Mouse (Mus musculus): ENCODE results near the gene Zfp1. TPM values are rescaled to one million over a fixed set of nuclear protein-coding genes. Genes with fewer than 3 reads are reported as not detected.

The Zfp1 gene
- 28.8 and 29.2 TPM in 2 replicates for polyA plus RNA-seq (2015; fragmentation: Nextera tagmentation; extraction: Ambion mirVana)

- peak; percentile 99 for ATAC-seq
- Histone ChIP-seq H3K27ac (peak within 1 kb of the TSS; percentile 94), H3K4me3 (replicated peaks) (peak within 1 kb of the TSS; percentile 72), H3K27me3 (no peaks in the 10 kb centered on the region), H3K9me3 (no peaks in the 10 kb centered on the region), H3K9ac (replicated peaks) (peak within 1 kb of the TSS; percentile 87), H3K36me3 (no peaks in the 10 kb centered on the region), H3K4me2 (replicated peaks) (peak within 1 kb of the TSS; percentile 65), H3K4me1 (replicated peaks) (peaks cover 11% of the 10 kb centered on the region)
- WGBS, result under 1% methylated on average over 74 of the region's 75 CpGs
Measured at GRCm38 (mm10) chr8:111643264-111644141, at the start of gene Zfp1. Gene Zfp1 (plus strand): TSS chr8:111643401.

- Histone ChIP-seq H3K9me3 (no peaks in the 10 kb centered on the region), H3K9ac (replicated peaks) (no peak overlapping the region), H3K4me3 (replicated peaks) (no peak overlapping the region), H3K27me3 (no peaks in the 10 kb centered on the region), H3K27ac (no peak overlapping the region), H3K4me1 (replicated peaks) (peaks cover 54% of the 10 kb centered on the region), H3K36me3 (no peaks in the 10 kb centered on the region), H3K4me2 (replicated peaks) (no peak overlapping the region)
- no peak for ATAC-seq
- 83% methylated on average over 3 of the region's 3 CpGs for WGBS
Measured at GRCm38 (mm10) chr8:111594044-111594840, 49.0 kb upstream of the Zfp1 start.

GRCm38 (mm10) chr8:111594951-111595350 is 48.2 kb upstream of the Zfp1 start:
- H3K9me3 ChIP-seq, result no peaks in the 10 kb centered on the region
- no peak overlapping the region for H3K9ac ChIP-seq (replicated peaks)
- peaks cover 57% of the 10 kb centered on the region for H3K4me1 ChIP-seq (replicated peaks)
- no peak overlapping the region for H3K4me3 ChIP-seq (replicated peaks)
- H3K27me3 ChIP-seq, result no peaks in the 10 kb centered on the region
- no peak overlapping the region for H3K27ac ChIP-seq
- no peaks in the 10 kb centered on the region for H3K36me3 ChIP-seq
- 89% methylated on average over 2 of the region's 2 CpGs for WGBS
- H3K4me2 ChIP-seq (replicated peaks), result no peak overlapping the region
- ATAC-seq, result no peak

- Histone ChIP-seq H3K4me3 (replicated peaks) (no peak overlapping the region), H3K4me1 (replicated peaks) (peaks cover 57% of the 10 kb centered on the region), H3K9me3 (no peaks in the 10 kb centered on the region), H3K27ac (peak overlapping the region; percentile 35; the same call in 1 of the 2 replicates), H3K27me3 (no peaks in the 10 kb centered on the region), H3K36me3 (no peaks in the 10 kb centered on the region), H3K9ac (replicated peaks) (no peak overlapping the region), H3K4me2 (replicated peaks) (no peak overlapping the region)
- ATAC-seq, result no peak; the same call in 1 of the 2 replicates
- 88% methylated on average over 15 of the region's 15 CpGs for WGBS
Measured at GRCm38 (mm10) chr8:111595712-111596484, 47.3 kb upstream of the Zfp1 start.

- no peak for ATAC-seq
- Histone ChIP-seq H3K4me2 (replicated peaks) (no peak overlapping the region), H3K27ac (peak overlapping the region; percentile 35; the same call in 1 of the 2 replicates), H3K4me1 (replicated peaks) (peaks cover 57% of the 10 kb centered on the region), H3K36me3 (no peaks in the 10 kb centered on the region), H3K4me3 (replicated peaks) (no peak overlapping the region), H3K27me3 (no peaks in the 10 kb centered on the region), H3K9ac (replicated peaks) (no peak overlapping the region), H3K9me3 (no peaks in the 10 kb centered on the region)
- WGBS, result 73% methylated on average over 3 of the region's 3 CpGs
Measured at GRCm38 (mm10) chr8:111596485-111596821, 46.7 kb upstream of the Zfp1 start.

- peaks cover 56% of the 10 kb centered on the region for H3K4me1 ChIP-seq (replicated peaks)
- no peaks in the 10 kb centered on the region for H3K9me3 ChIP-seq
Measured at GRCm38 (mm10) chr8:111597310-111597709, 45.9 kb upstream of the Zfp1 start.

GRCm38 (mm10) chr8:111599707-111600444 is 43.3 kb upstream of the Zfp1 start:
- no peak overlapping the region for H3K4me2 ChIP-seq (replicated peaks)
- no peak overlapping the region for H3K27ac ChIP-seq
- H3K4me1 ChIP-seq (replicated peaks), result peaks cover 38% of the 10 kb centered on the region
- 84% methylated on average over 9 of the region's 9 CpGs for WGBS
- no peaks in the 10 kb centered on the region for H3K27me3 ChIP-seq
- H3K36me3 ChIP-seq, result no peaks in the 10 kb centered on the region
- no peak overlapping the region for H3K4me3 ChIP-seq (replicated peaks)
- ATAC-seq, result no peak
- no peaks in the 10 kb centered on the region for H3K9me3 ChIP-seq
- H3K9ac ChIP-seq (replicated peaks), result no peak overlapping the region

More at GRCm38 (mm10) chr8:111597310-111597709, 45.9 kb upstream of the Zfp1 start:
- H3K9ac ChIP-seq (replicated peaks), result no peak overlapping the region
- H3K27ac ChIP-seq, result no peak overlapping the region
- no peak overlapping the region for H3K4me2 ChIP-seq (replicated peaks)
- no peak overlapping the region for H3K4me3 ChIP-seq (replicated peaks)
- H3K27me3 ChIP-seq, result no peaks in the 10 kb centered on the region
- 76% methylated on average over 1 of the region's 1 CpGs for WGBS
- no peaks in the 10 kb centered on the region for H3K36me3 ChIP-seq
- ATAC-seq, result no peak

- Histone ChIP-seq H3K4me3 (replicated peaks) (no peak overlapping the region), H3K9ac (replicated peaks) (no peak overlapping the region), H3K27ac (no peak overlapping the region), H3K9me3 (no peaks in the 10 kb centered on the region), H3K27me3 (no peaks in the 10 kb centered on the region), H3K4me1 (replicated peaks) (peaks cover 18% of the 10 kb centered on the region), H3K4me2 (replicated peaks) (no peak overlapping the region), H3K36me3 (no peaks in the 10 kb centered on the region)
- 96% methylated on average over 4 of the region's 4 CpGs for WGBS
- ATAC-seq, result no peak
Measured at GRCm38 (mm10) chr8:111602050-111602449, 41.2 kb upstream of the Zfp1 start.

- Histone ChIP-seq H3K36me3 (peaks cover 5% of the 10 kb centered on the region), H3K27me3 (no peaks in the 10 kb centered on the region), H3K4me2 (replicated peaks) (no peak overlapping the region), H3K4me3 (replicated peaks) (no peak overlapping the region), H3K9ac (replicated peaks) (no peak overlapping the region), H3K4me1 (replicated peaks) (peaks cover 6% of the 10 kb centered on the region; the same call in 1 of the 2 replicates), H3K9me3 (no peaks in the 10 kb centered on the region), H3K27ac (no peak overlapping the region)
- no peak for ATAC-seq
- WGBS, result 100% methylated on average over 2 of the region's 2 CpGs
Measured at GRCm38 (mm10) chr8:111604986-111605385, 38.2 kb upstream of the Zfp1 start.

GRCm38 (mm10) chr8:111606961-111607360 is 36.2 kb upstream of the Zfp1 start:
- H3K27me3 ChIP-seq, result no peaks in the 10 kb centered on the region
- no peaks in the 10 kb centered on the region for H3K9me3 ChIP-seq
- ATAC-seq, result no peak
- no peak overlapping the region for H3K9ac ChIP-seq (replicated peaks)
- WGBS, result 88% methylated on average over 9 of the region's 9 CpGs
- no peak overlapping the region for H3K4me2 ChIP-seq (replicated peaks)
- no peak overlapping the region for H3K4me3 ChIP-seq (replicated peaks)
- no peak overlapping the region for H3K27ac ChIP-seq
- peaks cover 4% of the 10 kb centered on the region; the same call in 1 of the 2 replicates for H3K4me1 ChIP-seq (replicated peaks)
- peaks cover 9% of the 10 kb centered on the region for H3K36me3 ChIP-seq

- Histone ChIP-seq H3K9ac (replicated peaks) (no peak overlapping the region), H3K4me3 (replicated peaks) (no peak overlapping the region), H3K4me2 (replicated peaks) (no peak overlapping the region), H3K27me3 (no peaks in the 10 kb centered on the region), H3K36me3 (peaks cover 13% of the 10 kb centered on the region), H3K4me1 (replicated peaks) (no peaks in the 10 kb centered on the region), H3K27ac (no peak overlapping the region), H3K9me3 (no peaks in the 10 kb centered on the region)
- no peak for ATAC-seq
- 96% methylated on average over 7 of the region's 7 CpGs for WGBS
Measured at GRCm38 (mm10) chr8:111607414-111607813, 35.8 kb upstream of the Zfp1 start.

All from midbrain, embryonic 13.5 days (tissue).